ENCODE assay signal across 8 mouse cellular contexts in the genomic region with DNA sequence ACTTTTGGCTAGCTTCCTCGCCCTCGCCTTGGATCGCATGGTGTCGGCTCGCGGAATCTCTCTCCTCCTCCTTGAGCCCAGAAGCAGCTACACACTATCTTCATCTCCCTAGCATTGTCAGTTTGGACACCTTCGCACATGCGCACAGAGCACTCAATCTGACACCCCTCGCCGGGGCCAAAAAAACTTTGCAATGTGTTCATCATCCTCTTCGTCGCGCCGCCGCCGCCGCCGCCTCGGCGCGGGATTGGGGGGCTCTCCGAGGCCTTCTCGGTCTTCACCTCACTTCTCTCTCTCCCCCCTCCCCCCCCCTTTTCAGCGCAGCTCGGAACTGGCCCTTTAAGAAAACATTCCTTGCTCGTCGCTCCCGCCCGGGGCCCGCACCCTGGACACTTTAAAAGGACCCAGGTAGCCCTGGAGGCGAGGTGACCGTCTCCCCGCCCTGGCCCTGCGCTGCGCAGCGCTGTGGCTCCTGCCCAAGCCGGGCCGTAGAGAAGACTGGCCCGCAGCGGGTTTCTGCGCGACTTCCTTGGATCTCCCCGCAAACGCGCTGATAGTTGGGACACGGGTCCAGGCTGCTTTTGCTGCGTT. TPM values are rescaled to one million over a fixed set of nuclear protein-coding genes. Genes with fewer than 3 reads are reported as not detected.
DNase-seq lines count a peak whose midpoint lies in the region; TF ChIP-seq lines count a peak whose summit lies in the region.

TSS of gene Prdm16 (minus strand) at position 153 of the 591 bp plus-strand sequence.

- DNase-seq in left cerebral cortex, adult 8-10 months (ENCODE audit: low spot score in 2 of 2): peak in 1 of 2 experiments; percentile 18
- DNase-seq in left cerebral cortex, postnatal 10 days (ENCODE audit: extremely low spot score in 1 of 2, low spot score in 2 of 2): no peak
- peak; percentile 66 to 76 for DNase-seq in heart, adult 2 months
- peak; percentile 70 for DNase-seq in kidney, adult 11 months
- peak; percentile 72 to 78 for DNase-seq in lung, adult 18-20 months
- peak; percentile 62 for DNase-seq in retina, postnatal 1 day
- no peak for DNase-seq in right cerebral cortex, postnatal 4 days

- no peaks in the 10 kb centered on the region for H3K4me1 ChIP-seq in bone marrow macrophage, adult 2 months (ENCODE audit: control insufficient read depth, insufficient read depth, low read length)
- H3K4me1 ChIP-seq in heart, adult 2 months (ENCODE audit: control insufficient read depth, insufficient read depth, low read length): 0 out of 2 replicates have a peak, but pooled peaks cover 2% of the 10 kb centered on the region

- peak within 1 kb of the TSS; percentile 58 for H3K4me3 ChIP-seq in bone marrow macrophage, adult 2 months (ENCODE audit: insufficient read depth, low read length)
- H3K4me3 ChIP-seq in heart, adult 2 months: peak within 1 kb of the TSS; percentile 77

- WGBS in heart, adult 2 months: under 1% methylated on average over 47 of the region's 47 CpGs

- no peaks in the 10 kb centered on the region for H3K79me2 ChIP-seq in heart, adult 2 months (replicated peaks; ENCODE audit: control insufficient read depth, insufficient read depth, low read length)

- H3K27ac ChIP-seq in bone marrow macrophage, adult 2 months (ENCODE audit: insufficient read depth, low read depth, low read length): no peak within 1 kb of the TSS
- H3K27ac ChIP-seq in heart, adult 2 months: peak within 1 kb of the TSS; percentile 91

- H3K36me3 ChIP-seq in heart, adult 2 months (ENCODE audit: control insufficient read depth, insufficient read depth, low read length): no peaks in the 10 kb centered on the region

- no peak for TF ChIP-seq CTCF in bone marrow macrophage, adult 2 months (IDR thresholded peaks at IDR 0.05; ENCODE audit: low read depth, low read length)
- no peak for TF ChIP-seq CTCF in heart, adult 2 months (IDR thresholded peaks at IDR 0.05)

- 0 out of 2 replicates have a peak, but pooled peaks have one; percentile 9 for TF ChIP-seq EP300 in heart, adult 2 months (IDR thresholded peaks at IDR 0.05; ENCODE audit: insufficient read depth, low read depth, low read length)

- TF ChIP-seq POLR2A in bone marrow macrophage, adult 2 months (IDR thresholded peaks at IDR 0.05; ENCODE audit: borderline replicate concordance, low read depth, low read length): no peak
- TF ChIP-seq POLR2A in heart, adult 2 months (IDR thresholded peaks at IDR 0.05; ENCODE audit: insufficient read depth, low read depth, low read length): peak; percentile 70

- peak within 1 kb of the TSS; percentile 93 for H3K9ac ChIP-seq in heart, adult 2 months (ENCODE audit: low read depth, low read length)

- intact Hi-C loops in left cerebral cortex, postnatal 10 days (cut with DNase I): loop anchor here (5.0 to 10.0 kb wide), 4 partner anchors 80 to 310 kb away; no protein-coding TSS in a partner anchor
- intact Hi-C loops in heart, adult 2 months (cut with DNase I): loop anchor here (2.0 to 5.0 kb wide), 3 partner anchors 140 to 305 kb away; no protein-coding TSS in a partner anchor

- peaks cover 9% of the 10 kb centered on the region for H3K27me3 ChIP-seq in heart, adult 2 months (ENCODE audit: control insufficient read depth, insufficient read depth, low read length)

RNA-seq across cellular contexts. Expression of gene Prdm16, which starts in this region (rescaled TPM):
- total RNA-seq in left cerebral cortex, adult 8-10 months (2022): 10 to 100 TPM in 3 of 4 experiments, 1 to 10 TPM in 1; 9.1 to 11.7 (median 11.2) TPM
- total RNA-seq in left cerebral cortex, postnatal 10 days (2021): 1 to 10 TPM; 4.9 to 6.1 TPM
- 0.50 and 0.95 TPM in 2 replicates for polyA plus RNA-seq in bone marrow macrophage, adult 2 months (2012; ENCODE audit: insufficient read depth, insufficient read length, missing spikeins)
- 10 to 100 TPM; 16.8 to 18.1 TPM for total RNA-seq in heart, adult 2 months (2021)
- 7.6 and 10.8 TPM in 2 replicates for polyA plus RNA-seq in heart, adult 2 months (2012; rRNA removed)

Comparison
In these comparisons a context has a peak if more than half of its experiments do, and no peak if none do; other contexts are left out.
1. DNase-seq: peak in heart, adult 2 months (2 of 2), kidney, adult 11 months (single experiment), lung, adult 18-20 months (2 of 2) and retina, postnatal 1 day (single experiment); none in left cerebral cortex, postnatal 10 days (0 of 2) and right cerebral cortex, postnatal 4 days (single experiment).